Mouse (Mus musculus): ENCODE results near the gene Eya2.

Gene Eya2

DNA sequence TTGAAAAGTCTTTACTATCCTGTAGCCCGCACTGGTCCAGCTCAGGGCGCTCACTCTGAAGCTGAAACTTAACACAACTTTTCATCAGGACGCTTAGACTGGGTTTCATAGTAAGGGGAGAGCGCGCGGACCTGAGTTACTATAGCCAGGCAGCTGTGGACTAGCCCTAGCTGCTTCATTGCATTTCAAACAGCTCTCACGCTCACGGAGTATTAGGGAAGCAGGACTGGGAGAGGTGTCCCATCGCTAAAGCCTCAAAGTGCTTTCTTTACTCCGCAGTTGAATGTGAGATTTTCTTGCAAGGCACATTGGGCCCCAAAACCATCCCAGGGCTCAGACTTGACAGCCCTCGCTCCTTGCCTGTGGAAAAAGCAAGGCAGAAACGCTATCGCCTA is 841 bp downstream of the Eya2 start:
- DNase-seq = no peak

GRCm38 (mm10) chr2:165596141-165596540 is 1.3 kb downstream of the Eya2 start:
- no peak for DNase-seq

- no peak for DNase-seq
Observed at GRCm38 (mm10) chr2:165597536-165597935, 2.7 kb downstream of the Eya2 start.

DNA sequence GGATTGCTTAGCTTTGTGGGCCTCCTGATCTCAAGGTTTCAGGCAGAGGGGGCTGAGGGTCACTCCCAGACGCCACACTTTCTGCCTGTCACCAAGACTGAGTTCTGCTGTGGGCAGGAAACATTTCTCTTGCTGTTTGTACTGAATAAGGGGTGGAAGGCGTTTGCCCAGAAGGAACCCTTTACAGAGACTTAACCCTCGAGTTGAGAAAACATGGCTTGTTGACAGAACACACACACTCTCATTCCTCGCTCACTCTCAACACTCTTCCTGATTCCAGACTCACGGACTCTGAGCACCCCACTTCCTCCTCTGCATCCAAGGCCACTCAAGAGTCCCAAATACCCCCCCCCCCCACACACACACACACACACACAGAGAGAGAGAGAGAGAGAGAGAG is 3.3 kb downstream of the Eya2 start:
- DNase-seq = no peak

DNA sequence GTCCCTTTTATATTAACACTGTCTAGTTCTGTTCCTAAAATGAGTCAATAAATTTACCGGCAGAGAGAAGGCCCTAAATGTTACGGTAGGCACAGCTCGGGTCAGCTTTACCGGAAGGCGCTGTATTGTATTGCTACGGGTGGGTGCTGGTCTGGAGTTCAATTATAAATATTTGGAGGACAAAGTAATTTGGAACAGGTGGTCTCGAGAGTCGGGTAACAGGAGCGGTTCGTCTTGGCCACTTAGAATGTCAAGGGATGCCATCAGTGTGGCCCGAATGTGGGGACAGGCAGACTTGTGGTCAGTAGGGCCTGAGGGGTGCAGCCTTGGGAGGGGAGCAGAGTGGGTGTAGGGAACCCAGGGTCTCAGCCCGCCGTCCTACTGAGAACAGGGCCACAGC is 4.7 kb downstream of the Eya2 start:
- no peak for DNase-seq

GRCm38 (mm10) chr2:165600926-165601325 is 6.1 kb downstream of the Eya2 start:
- DNase-seq = no peak

DNA sequence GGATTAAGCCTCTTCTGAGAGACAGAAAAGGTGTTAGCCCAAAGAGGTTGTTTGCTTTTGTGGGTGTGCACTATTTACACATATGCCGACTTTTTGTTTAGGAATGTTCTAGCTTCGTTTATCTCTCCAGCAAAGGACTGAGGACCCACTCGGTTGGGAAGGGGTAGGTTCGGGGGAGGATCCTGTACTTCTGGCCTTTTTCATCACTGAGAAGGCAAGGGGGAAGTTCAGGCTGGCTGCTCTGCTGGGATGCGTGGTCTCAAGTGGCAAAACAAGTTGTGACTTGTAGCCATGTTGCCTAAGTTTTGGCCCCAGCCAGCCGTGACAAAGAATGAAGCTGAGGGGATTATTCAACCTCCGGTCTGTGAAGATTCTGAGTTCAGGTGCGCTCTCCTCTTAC is 6.8 kb downstream of the Eya2 start:
- no peak for DNase-seq

GRCm38 (mm10) chr2:165603775-165604174 is 8.9 kb downstream of the Eya2 start:
- DNase-seq = peak in 1 of 2 experiments; percentile 40

GRCm38 (mm10) chr2:165611551-165612253 is 16.9 kb downstream of the Eya2 start:
- DNase-seq = no peak

DNA sequence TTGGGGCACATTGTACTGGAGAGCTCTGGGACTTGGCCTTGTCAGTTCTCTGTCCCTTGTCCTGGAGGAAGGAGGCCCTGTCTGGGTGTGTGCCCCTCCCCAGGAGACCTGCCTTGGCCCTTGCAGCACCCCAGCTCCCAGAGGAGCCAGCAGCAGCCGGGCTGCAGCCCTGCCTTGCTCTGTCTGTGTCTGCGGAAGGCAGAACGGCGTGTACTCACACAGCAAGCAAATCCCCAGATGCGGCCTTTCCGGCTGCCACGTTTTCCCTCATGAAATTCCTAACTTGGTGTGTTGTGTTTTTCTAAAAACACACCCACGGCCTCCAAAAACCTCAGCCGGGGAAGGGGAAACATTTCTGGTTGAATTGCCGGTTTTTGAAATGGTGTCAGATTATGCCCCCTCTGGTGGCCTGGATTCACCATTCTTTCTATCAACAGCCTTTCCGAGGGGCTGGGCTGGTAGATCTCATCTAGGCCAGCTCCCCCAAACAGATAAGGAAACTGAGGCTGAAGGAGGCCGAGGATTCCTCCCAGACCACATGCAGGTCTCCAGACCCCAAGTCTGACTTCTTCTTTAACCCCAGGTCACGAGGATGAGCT is 19.0 kb downstream of the Eya2 start:
- DNase-seq = no peak

DNA sequence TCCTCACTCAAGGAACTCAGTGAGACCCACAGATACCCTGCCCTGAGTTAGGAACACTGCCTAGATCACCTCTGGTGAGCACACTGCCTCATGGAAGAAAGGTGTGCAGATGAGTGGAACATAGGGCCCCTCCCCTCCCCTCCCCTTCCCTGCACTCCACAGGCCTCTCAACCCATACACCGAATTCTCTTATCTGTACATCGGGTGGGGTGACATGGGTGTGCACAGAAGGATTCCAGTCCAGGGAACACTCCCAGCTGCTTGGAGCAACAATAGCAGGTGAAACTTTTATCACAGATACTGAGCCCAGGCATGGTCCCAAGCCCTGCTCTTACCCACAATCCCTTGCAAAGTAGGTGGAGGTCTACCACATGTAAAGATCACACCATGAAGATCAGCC is 26.7 kb downstream of the Eya2 start:
- DNase-seq = no peak

DNA sequence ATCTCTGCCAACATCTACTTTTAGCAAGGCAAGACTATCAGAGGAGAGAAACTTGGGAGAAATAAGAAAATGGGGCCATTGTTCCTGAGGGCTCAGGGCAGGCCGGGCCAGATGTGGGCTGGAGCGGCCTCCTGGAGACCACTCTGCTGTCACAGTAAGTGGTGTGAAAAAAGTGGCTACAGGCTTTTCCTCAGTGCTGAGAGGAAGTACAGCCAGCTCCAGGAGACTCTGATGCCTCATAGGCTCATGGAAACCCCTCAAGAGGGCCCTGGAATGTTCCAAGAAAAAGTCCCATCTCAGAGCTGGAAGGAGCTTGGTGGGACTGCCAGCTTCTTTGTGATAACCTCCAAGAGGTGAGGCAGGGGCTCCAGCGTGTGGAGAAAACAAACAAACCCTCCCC is 27.8 kb downstream of the Eya2 start:
- no peak for DNase-seq

GRCm38 (mm10) chr2:165626826-165627225 is 32.0 kb downstream of the Eya2 start:
- peak; percentile 71 to 78 for DNase-seq

DNA sequence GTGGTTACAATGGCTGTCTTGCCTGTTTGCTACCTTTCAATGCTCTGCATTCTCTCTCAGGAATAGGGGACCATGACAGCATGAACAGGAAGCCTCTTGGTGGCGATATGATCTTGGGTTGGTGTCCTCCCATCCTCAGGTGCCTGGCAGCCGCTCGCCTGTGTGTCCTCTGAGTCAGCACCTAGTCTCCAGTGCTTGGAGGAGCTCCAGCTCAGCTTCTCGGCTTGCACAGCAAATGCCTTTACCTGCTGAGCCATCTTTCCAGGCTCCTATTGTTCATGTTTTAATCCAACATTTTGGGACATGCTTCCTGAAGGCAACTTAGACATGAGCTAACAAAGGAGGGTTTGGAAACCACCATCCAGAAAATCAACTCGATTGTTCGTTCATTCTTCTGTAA is 33.1 kb downstream of the Eya2 start:
- peak; percentile 68 to 74 for DNase-seq

- peak; percentile 81 to 86 for DNase-seq
Observed at GRCm38 (mm10) chr2:165629900-165630299, 35.1 kb downstream of the Eya2 start.

GRCm38 (mm10) chr2:165633011-165633785 is 38.4 kb downstream of the Eya2 start:
- DNase-seq = peak; percentile 78 to 86

DNA sequence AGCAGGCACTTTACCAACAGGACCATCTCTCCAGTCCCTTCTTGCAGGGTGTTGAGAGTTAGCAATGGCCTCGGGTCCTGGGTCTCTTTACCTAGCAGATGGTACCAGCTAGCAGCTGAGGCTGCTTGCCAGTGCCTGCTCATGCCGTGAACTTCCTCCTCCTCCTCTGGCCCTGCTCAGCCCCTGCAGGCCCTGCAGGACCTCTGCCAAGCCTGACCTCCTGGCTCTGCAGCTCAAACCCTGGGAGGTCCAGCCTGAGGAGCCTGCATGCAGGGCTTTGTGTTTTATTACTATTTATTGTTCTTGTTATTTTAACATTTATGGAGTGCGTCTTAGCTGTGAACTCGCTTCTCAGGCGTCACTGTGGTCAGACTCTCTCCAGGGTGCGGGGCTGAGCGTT is 39.6 kb downstream of the Eya2 start:
- peak; percentile 85 to 94 for DNase-seq

DNA sequence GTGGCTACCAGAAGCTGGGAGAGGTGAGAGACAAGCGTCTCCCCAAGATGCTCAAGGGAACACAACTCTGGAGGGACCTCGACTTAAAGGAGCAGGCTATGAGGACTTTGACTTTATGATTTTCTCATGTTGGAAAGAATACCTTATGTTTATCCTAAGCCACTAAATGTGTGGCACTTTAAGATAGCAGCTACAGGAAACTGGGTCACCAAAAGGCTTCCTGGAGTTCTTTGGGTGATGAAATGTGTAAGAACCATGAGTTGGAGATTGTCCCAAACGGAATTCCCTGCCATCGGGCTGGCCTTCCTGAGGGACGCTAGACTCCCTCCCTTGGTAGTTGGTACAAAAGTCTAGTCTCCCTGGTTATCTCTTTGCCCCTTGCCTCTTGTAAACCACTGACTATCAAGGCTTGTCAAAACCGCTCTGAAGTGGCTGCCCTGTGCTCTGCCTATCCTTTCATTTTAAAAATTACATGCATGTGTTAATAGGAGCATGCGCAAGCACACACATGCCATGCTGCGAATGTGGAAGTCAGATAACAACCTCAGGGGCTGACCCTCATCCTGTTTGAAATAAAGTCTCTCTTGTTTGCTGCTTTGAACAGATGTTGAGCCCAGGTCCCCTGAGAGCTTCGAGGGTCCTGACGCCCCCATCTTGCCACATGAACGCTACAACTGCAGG is 44.4 kb downstream of the Eya2 start:
- DNase-seq = no peak

GRCm38 (mm10) chr2:165641909-165642505 is 47.2 kb downstream of the Eya2 start:
- DNase-seq = peak; percentile 66 to 78

- DNase-seq = no peak
Observed at GRCm38 (mm10) chr2:165643596-165643995, 48.8 kb downstream of the Eya2 start.

- peak; percentile 48 to 65 for DNase-seq
Observed at GRCm38 (mm10) chr2:165644057-165644456, 49.2 kb downstream of the Eya2 start.

DNA sequence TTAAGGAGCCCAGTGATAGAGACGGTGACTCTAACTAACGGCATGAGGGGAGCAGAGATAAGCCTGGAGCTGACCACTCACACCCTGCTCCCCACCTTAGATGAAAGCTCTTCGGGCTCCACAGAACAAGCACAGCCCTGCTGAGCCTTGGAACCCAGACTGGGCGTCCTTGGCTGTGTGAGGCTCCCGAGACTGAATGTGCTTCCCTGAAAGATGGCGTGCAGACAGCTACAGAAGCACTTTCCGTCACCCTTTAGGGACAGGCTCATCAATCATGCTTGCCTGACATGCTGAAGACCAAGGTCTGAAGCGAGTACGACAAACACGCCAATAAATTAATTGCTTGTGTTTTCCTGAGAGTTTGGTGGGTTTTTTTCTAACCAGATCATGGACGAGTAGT is 56.2 kb downstream of the Eya2 start:
- DNase-seq = no peak

GRCm38 (mm10) chr2:165652281-165652680 is 57.4 kb downstream of the Eya2 start:
- peak; percentile 48 to 57 for DNase-seq

Measured in cerebellum, postnatal 10 days (tissue).